Mouse (Mus musculus): ENCODE data around the gene Cryzl1.

GRCm38 (mm10) chr16:91767165-91767701 lies 38.5 kb upstream of the Cryzl1 start:
- TF ChIP-seq RAD21 (IDR thresholded peaks at IDR 0.05; ENCODE audit: low read depth, low read length): no peak
- no peak for TF ChIP-seq CHD1 (IDR thresholded peaks at IDR 0.05; ENCODE audit: low read depth, low read length)
- TF ChIP-seq MAX (IDR thresholded peaks at IDR 0.05; ENCODE audit: low read length): no peak
- no peak for TF ChIP-seq POLR2A (IDR thresholded peaks at IDR 0.05; ENCODE audit: control insufficient read depth in 1 of 2, insufficient read depth in 1 of 2, low read depth in 1 of 2, low read length in 2 of 2, poor library complexity in 1 of 2)

All from MEL (cell line).